Mouse (Mus musculus): ENCODE measurements at regions not wholly inside any gene's neighbourhood (a gene's known extent, or its start where the extent isn't known, plus 50 kb on each side); places are given as distances from the start of the nearest gene placed in this dataset.

- no peak for TF ChIP-seq CTCF (IDR thresholded peaks at IDR 0.05; ENCODE audit: extremely low read depth, insufficient read depth, insufficient read length, insufficient replicate concordance)
- TF ChIP-seq POLR2A (IDR thresholded peaks at IDR 0.05; ENCODE audit: low read depth, low read length): no peak
Measured at GRCm38 (mm10) chr14:48017971-48018370, 102.7 kb upstream of the Peli2 start.

Data from spleen, adult 2 months (tissue).